In genomic region chr10:125388481-125388875, GRCm38 (mm10) we compare ENCODE assay signal across 8 mouse cellular contexts. TPM values are rescaled to one million over a fixed set of nuclear protein-coding genes. Genes with fewer than 3 reads are reported as not detected.
A peak's percentile ranks its signal among the peaks of the same experiment; 100 is the strongest.
DNase-seq lines count a peak whose midpoint lies in the region; ATAC-seq lines count a peak whose summit lies in the region.

No protein-coding gene starts in this region.

- WGBS in heart, embryonic 15.5 days: 25% methylated on average over 7 of the region's 7 CpGs
- 21% methylated on average over 7 of the region's 7 CpGs for WGBS in stomach, embryonic 16.5 days

- H3K4me1 ChIP-seq in heart, embryonic 15.5 days (replicated peaks): peaks cover 9% of the 10 kb centered on the region
- peaks cover 7% of the 10 kb centered on the region; the same call in 1 of the 2 replicates for H3K4me1 ChIP-seq in stomach, embryonic 16.5 days (ENCODE audit: control insufficient read depth, insufficient read depth, low read length)

- peak; percentile 23 to 24 for DNase-seq in lung, adult 18-20 months
- no peak for DNase-seq in lung, postnatal 14 days
- DNase-seq in cerebellum, postnatal 36 days: peak; percentile 37 to 47
- DNase-seq in left cerebral cortex, adult 18-20 months (ENCODE audit: low spot score in 2 of 2): peak; percentile 29 to 30
- DNase-seq in c-Kit-positive CD71-positive TER-119-positive erythroid progenitor cells, embryonic 14.5 days (ENCODE audit: low spot score): no peak

- no peaks in the 10 kb centered on the region for H3K27me3 ChIP-seq in heart, embryonic 15.5 days
- H3K27me3 ChIP-seq in stomach, embryonic 16.5 days (ENCODE audit: control insufficient read depth, insufficient read depth, low read length): no peaks in the 10 kb centered on the region

- peak overlapping the region; percentile 94 for H3K4me3 ChIP-seq in heart, embryonic 15.5 days
- peak overlapping the region; percentile 77 for H3K4me3 ChIP-seq in stomach, embryonic 16.5 days (replicated peaks; ENCODE audit: low read length)

- 0 out of 2 replicates have a peak, but pooled peaks have one; percentile 8 for ATAC-seq in heart, embryonic 15.5 days (replicated peaks; ENCODE audit: insufficient number of reproducible peaks, insufficient read depth, low FRiP score, low read depth)
- peak; percentile 35 for ATAC-seq in megakaryocyte progenitor cell, adult 5-6 weeks (replicated peaks; ENCODE audit: poor library complexity)
- no peak for ATAC-seq in stomach, embryonic 16.5 days (ENCODE audit: insufficient read depth, low FRiP score)

- H3K4me2 ChIP-seq in heart, embryonic 15.5 days: peak overlapping the region; percentile 95
- H3K4me2 ChIP-seq in stomach, embryonic 16.5 days (ENCODE audit: low read depth, low read length): peak overlapping the region; percentile 83

- H3K9me3 ChIP-seq in heart, embryonic 15.5 days (replicated peaks): no peaks in the 10 kb centered on the region
- H3K9me3 ChIP-seq in stomach, embryonic 16.5 days (replicated peaks; ENCODE audit: control insufficient read depth, low read length): no peaks in the 10 kb centered on the region

- H3K9ac ChIP-seq in heart, embryonic 15.5 days: peak overlapping the region; percentile 74
- peak overlapping the region; percentile 85 for H3K9ac ChIP-seq in stomach, embryonic 16.5 days (ENCODE audit: low read length)

- H3K27ac ChIP-seq in heart, embryonic 15.5 days: peak overlapping the region; percentile 74; the same call in 1 of the 2 replicates
- H3K27ac ChIP-seq in stomach, embryonic 16.5 days (ENCODE audit: low read length): peak overlapping the region; percentile 75

- H3K36me3 ChIP-seq in heart, embryonic 15.5 days: no peaks in the 10 kb centered on the region
- H3K36me3 ChIP-seq in stomach, embryonic 16.5 days (ENCODE audit: control insufficient read depth, insufficient read depth, low read length): no peaks in the 10 kb centered on the region

RNA-seq across cellular contexts. Expression of gene Slc16a7, which starts 0.8 kb away (rescaled TPM):
- 3.8 and 4.8 TPM in 2 replicates for polyA plus RNA-seq in heart, embryonic 15.5 days (2015; fragmentation: Nextera tagmentation; extraction: Ambion mirVana)
- total RNA-seq in left cerebral cortex, adult 18-20 months (2021): 10 to 100 TPM; 46.8 to 53.9 TPM
- 14.4 and 23.3 TPM in 2 replicates for total RNA-seq in megakaryocyte progenitor cell, adult 5-6 weeks (2015)
- total RNA-seq in megakaryocyte progenitor cell, adult 5-6 weeks (2017): 15.8 and 21.4 TPM in 2 replicates
- polyA plus RNA-seq in stomach, embryonic 16.5 days (2015; fragmentation: Nextera tagmentation; extraction: Ambion mirVana): 10.1 and 10.2 TPM in 2 replicates

Comparison
In these comparisons a context has a peak if more than half of its experiments do, and no peak if none do; other contexts are left out.
1. DNase-seq: peak in lung, adult 18-20 months (2 of 2), cerebellum, postnatal 36 days (2 of 2) and left cerebral cortex, adult 18-20 months (2 of 2); none in lung, postnatal 14 days (single experiment) and c-Kit-positive CD71-positive TER-119-positive erythroid progenitor cells, embryonic 14.5 days (single experiment).